Mouse (Mus musculus): ENCODE measurements around the gene Lemd2. TPM values are rescaled to one million over a fixed set of nuclear protein-coding genes. Genes with fewer than 3 reads are reported as not detected.

Gene Lemd2
- polyA plus RNA-seq, 1 experiment from 2014 or later: 18.7 TPM

DNA sequence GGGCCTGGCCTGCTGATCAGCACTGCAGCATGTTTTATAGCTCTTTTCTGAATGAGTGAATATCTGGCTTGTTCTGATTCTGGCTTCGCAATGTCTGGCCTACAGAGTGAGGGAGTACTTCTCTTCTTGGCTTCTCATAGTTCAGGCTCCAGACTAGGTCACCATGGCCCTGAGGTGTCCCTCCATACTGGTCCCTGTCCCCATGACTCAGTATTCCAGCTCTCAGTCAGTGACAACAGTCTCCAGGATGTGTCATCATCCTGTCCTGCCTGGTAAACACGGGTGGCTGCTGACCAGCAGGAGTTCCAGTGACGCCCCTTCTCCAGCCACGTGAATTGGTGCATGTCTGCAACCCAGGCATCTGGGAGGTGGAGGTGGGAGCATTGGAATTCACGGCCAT lies 33.1 kb downstream of the Lemd2 start:
- 73% methylated on average over 5 of the region's 5 CpGs for WGBS
- peaks cover 30% of the 10 kb centered on the region for H3K4me1 ChIP-seq

DNA sequence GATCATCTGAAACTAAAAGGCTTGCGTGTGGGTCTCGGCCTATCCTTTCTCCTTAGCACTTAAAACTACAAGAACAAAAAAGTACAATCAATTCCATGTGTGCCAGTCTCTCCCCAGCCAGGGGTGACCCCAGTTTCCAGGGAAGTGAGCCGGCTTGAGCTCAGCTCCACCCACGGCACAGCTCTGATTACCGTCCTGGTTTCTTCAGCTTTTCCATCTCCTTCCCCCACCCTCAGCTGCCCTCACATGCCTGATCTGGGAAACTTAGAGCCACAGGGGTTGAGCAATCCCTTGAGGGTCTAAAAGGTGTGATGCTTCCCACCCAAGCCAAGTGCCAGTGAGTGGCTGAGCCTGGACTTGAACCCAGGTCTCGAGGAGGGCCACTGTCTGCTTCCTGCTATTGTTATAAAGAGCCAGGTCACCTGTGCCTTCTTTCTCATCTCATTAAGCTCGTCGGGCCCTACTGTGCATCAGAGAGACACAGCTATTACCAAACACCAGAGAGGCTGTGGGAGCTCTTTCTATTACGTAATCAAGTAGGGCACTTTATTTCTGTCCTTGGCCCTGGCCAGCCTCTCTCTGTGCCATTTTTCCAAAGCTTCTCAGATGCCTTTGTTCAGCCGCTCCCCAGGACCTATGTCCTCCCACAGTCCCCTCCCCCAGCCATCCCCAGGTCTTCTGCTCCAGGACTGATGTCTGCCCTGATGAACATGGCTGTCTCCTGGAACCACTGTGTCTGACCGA lies 34.1 kb downstream of the Lemd2 start:
- WGBS: 47% methylated on average over 11 of the region's 11 CpGs
- no peak overlapping the region for H3K4me3 ChIP-seq (replicated peaks)
- no peak overlapping the region for H3K4me2 ChIP-seq (replicated peaks)
- H3K27ac ChIP-seq (replicated peaks): peak overlapping the region; percentile 79
- H3K4me1 ChIP-seq: peaks cover 20% of the 10 kb centered on the region
- no peaks in the 10 kb centered on the region for H3K9me3 ChIP-seq (replicated peaks)
- ATAC-seq (ENCODE audit: insufficient number of reproducible peaks, low FRiP score, low TSS enrichment, low read depth): no peak
- H3K9ac ChIP-seq: no peak overlapping the region
- no peaks in the 10 kb centered on the region for H3K27me3 ChIP-seq
- H3K36me3 ChIP-seq: no peaks in the 10 kb centered on the region

More for the DNA sequence above, 33.1 kb downstream of the Lemd2 start:
- H3K27me3 ChIP-seq: no peaks in the 10 kb centered on the region
- ATAC-seq (ENCODE audit: insufficient number of reproducible peaks, low FRiP score, low TSS enrichment, low read depth): no peak
- no peaks in the 10 kb centered on the region for H3K36me3 ChIP-seq
- H3K9me3 ChIP-seq (replicated peaks): no peaks in the 10 kb centered on the region
- H3K4me2 ChIP-seq (replicated peaks): no peak overlapping the region
- H3K27ac ChIP-seq (replicated peaks): no peak overlapping the region
- no peak overlapping the region for H3K4me3 ChIP-seq (replicated peaks)
- H3K9ac ChIP-seq: no peak overlapping the region

DNA sequence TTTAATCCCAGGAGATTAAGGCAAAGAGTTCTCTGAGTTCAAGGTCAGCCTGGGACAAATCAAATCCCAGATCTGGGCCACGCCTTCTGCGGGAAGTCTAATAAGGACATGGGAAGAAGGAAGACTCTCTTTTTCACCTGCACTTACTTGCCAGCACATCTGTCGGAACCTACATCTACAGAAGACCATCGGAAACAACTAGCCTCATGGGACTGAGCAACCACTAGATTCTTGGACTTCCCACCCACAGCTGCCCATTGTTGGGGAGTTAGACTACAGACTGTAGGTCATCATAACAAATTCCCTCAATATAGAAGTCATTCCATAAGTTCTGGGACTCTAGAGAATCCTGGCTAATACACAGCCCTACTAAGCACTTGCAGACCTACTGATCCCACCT lies 35.7 kb downstream of the Lemd2 start:
- H3K27ac ChIP-seq (replicated peaks): no peak overlapping the region
- H3K9me3 ChIP-seq (replicated peaks): no peaks in the 10 kb centered on the region
- no peak overlapping the region for H3K4me3 ChIP-seq (replicated peaks)
- H3K4me2 ChIP-seq (replicated peaks): no peak overlapping the region
- no peaks in the 10 kb centered on the region for H3K27me3 ChIP-seq
- ATAC-seq (ENCODE audit: insufficient number of reproducible peaks, low FRiP score, low TSS enrichment, low read depth): no peak
- no peaks in the 10 kb centered on the region for H3K36me3 ChIP-seq
- 96% methylated on average over 4 of the region's 4 CpGs for WGBS
- peaks cover 19% of the 10 kb centered on the region for H3K4me1 ChIP-seq
- H3K9ac ChIP-seq: no peak overlapping the region

DNA sequence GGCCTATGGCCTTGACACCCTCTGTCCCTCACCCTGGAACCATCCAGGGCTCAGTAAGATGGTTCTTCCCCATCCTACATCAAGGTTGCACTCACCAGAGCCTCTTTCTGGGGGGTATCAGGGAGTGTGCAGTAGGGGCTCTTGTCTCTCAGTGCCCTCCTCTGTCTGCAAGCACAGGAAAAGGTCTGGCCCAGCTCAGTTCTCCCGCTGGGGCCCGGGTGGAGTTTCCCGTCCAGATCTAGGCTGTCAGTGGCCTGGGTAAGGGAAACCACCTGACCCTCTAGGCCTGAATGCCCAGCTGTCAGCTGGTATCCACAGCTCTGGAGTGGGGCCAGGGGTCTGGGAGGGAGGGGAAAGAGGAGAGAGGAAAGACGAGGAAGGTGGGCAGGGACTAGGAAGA lies 36.7 kb downstream of the Lemd2 start, which contains the start of gene Ip6k3:
Ip6k3 (minus strand) TSS at position 251 of the 400 bp plus-strand sequence.
- Histone ChIP-seq H3K4me1 (peaks cover 19% of the 10 kb centered on the region), H3K9ac (no peak within 1 kb of the TSS), H3K27ac (replicated peaks) (no peak within 1 kb of the TSS), H3K27me3 (no peaks in the 10 kb centered on the region), H3K4me3 (replicated peaks) (no peak within 1 kb of the TSS), H3K36me3 (no peaks in the 10 kb centered on the region), H3K4me2 (replicated peaks) (no peak within 1 kb of the TSS), H3K9me3 (replicated peaks) (no peaks in the 10 kb centered on the region)
- WGBS: 39% methylated on average over 4 of the region's 4 CpGs
- no peak for ATAC-seq (ENCODE audit: insufficient number of reproducible peaks, low FRiP score, low TSS enrichment, low read depth)

DNA sequence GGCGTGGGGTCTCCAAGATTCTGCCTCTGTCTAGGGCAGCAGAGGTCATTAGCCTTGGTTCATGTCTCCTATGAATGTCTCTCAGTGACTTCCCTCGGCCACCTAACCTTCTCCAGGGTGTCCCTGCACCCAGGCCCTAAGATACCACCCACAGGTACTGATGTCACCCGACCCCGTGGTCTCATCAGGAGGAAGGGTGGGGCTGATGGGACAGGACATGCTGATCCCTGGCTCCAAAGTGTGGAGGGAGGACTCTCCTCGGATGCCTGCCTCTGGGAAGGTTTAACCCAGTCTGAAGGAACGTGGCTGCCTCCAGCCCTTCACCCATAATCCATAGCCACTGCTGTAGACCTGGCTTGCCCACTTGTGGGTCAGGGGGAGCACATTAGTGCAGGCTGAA lies 37.4 kb downstream of the Lemd2 start:
- Histone ChIP-seq H3K9me3 (replicated peaks) (no peaks in the 10 kb centered on the region), H3K4me3 (replicated peaks) (no peak overlapping the region), H3K27me3 (no peaks in the 10 kb centered on the region), H3K36me3 (no peaks in the 10 kb centered on the region), H3K4me2 (replicated peaks) (no peak overlapping the region), H3K4me1 (peaks cover 19% of the 10 kb centered on the region), H3K9ac (no peak overlapping the region), H3K27ac (replicated peaks) (no peak overlapping the region)
- WGBS: 66% methylated on average over 6 of the region's 6 CpGs
- no peak for ATAC-seq (ENCODE audit: insufficient number of reproducible peaks, low FRiP score, low TSS enrichment, low read depth)

DNA sequence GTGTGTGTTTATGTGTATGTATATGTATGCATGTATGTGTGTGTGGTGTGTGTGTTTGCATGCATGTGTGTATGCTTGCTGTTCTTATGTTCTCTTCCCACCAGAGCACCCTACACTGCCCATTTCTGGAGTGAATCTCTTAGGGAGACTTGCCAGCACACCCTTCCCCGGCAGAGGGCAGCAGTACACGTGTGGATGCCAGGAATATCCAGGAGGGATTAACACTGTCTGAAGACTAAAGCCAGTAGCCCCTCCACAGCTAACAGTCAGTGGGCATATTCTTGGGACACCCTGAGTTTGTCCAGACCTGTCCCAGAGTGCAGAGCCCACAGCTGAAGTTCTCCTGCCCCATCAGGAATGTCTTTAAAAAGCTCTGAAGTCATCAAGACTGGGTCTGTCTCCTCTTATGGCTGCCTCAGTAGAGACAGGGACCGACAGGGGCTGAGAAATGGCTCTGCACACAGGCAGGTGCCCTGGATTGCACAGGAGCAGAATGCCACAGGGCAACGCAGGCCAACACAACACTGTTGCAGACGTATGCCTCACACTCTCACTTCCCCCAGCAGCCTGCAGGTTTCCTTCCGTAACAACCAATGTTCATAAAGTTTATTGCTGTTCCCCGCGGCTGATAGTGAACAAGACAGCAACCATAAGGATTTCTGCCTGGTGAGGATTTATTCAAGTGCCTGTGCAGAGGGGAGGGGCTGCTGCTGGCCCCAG lies 39.1 kb downstream of the Lemd2 start:
- Histone ChIP-seq H3K9me3 (replicated peaks) (no peaks in the 10 kb centered on the region), H3K4me2 (replicated peaks) (no peak overlapping the region), H3K9ac (no peak overlapping the region), H3K27ac (replicated peaks) (no peak overlapping the region), H3K27me3 (no peaks in the 10 kb centered on the region), H3K36me3 (no peaks in the 10 kb centered on the region), H3K4me1 (peaks cover 19% of the 10 kb centered on the region), H3K4me3 (replicated peaks) (no peak overlapping the region)
- ATAC-seq (ENCODE audit: insufficient number of reproducible peaks, low FRiP score, low TSS enrichment, low read depth): no peak
- 59% methylated on average over 8 of the region's 8 CpGs for WGBS

DNA sequence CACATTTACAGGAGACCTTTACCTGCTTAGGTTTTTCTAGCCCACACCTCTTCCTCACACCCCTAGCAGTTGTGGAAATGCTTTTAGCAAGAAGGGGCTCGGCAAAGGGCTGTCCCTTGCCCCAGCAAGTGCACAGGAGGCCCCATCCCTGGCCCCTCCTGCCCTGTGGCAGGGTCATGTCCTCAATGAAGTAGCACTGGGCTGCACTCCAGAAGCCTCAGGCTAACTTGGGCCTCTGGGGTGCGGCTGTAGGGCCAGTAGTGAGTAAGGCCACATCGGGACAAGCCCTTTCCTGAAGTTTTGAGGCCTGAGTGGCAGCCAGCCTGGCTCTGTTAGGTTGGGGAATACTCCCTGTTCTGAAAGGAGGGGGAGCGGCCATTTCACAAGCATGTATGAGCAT lies 43.4 kb downstream of the Lemd2 start:
- WGBS: 55% methylated on average over 4 of the region's 4 CpGs
- no peak for ATAC-seq (ENCODE audit: insufficient number of reproducible peaks, low FRiP score, low TSS enrichment, low read depth)
- no peak overlapping the region for H3K9ac ChIP-seq
- H3K36me3 ChIP-seq: no peaks in the 10 kb centered on the region
- H3K4me1 ChIP-seq: peaks cover 8% of the 10 kb centered on the region
- H3K27ac ChIP-seq (replicated peaks): no peak overlapping the region
- H3K4me2 ChIP-seq (replicated peaks): no peak overlapping the region
- no peaks in the 10 kb centered on the region for H3K27me3 ChIP-seq
- no peak overlapping the region for H3K4me3 ChIP-seq (replicated peaks)
- H3K9me3 ChIP-seq (replicated peaks): no peaks in the 10 kb centered on the region

DNA sequence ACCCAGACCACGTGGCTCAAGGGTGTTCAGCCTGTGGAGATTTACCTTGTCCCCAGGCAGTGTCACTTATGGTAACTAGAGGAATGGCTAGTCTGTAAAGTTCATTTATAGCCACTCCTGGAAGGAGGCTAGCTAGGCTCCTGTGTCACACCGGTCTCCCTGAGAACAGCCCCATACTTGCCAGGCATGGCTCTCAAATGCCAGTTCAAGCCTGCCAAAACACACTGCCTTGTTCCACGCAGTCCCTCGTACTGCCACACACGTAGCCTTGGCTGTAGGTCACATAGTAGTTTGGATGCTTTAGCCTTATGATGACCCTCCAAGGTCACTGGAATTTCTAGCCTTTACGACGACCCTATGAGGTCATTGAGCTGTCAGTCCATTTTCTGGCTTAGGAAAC lies 45.1 kb downstream of the Lemd2 start:
- Histone ChIP-seq H3K27me3 (no peaks in the 10 kb centered on the region), H3K9me3 (replicated peaks) (no peaks in the 10 kb centered on the region), H3K4me3 (replicated peaks) (no peak overlapping the region), H3K27ac (replicated peaks) (no peak overlapping the region), H3K4me2 (replicated peaks) (no peak overlapping the region), H3K36me3 (no peaks in the 10 kb centered on the region), H3K9ac (no peak overlapping the region), H3K4me1 (peaks cover 25% of the 10 kb centered on the region)
- WGBS: 68% methylated on average over 7 of the region's 7 CpGs
- no peak for ATAC-seq (ENCODE audit: insufficient number of reproducible peaks, low FRiP score, low TSS enrichment, low read depth)

DNA sequence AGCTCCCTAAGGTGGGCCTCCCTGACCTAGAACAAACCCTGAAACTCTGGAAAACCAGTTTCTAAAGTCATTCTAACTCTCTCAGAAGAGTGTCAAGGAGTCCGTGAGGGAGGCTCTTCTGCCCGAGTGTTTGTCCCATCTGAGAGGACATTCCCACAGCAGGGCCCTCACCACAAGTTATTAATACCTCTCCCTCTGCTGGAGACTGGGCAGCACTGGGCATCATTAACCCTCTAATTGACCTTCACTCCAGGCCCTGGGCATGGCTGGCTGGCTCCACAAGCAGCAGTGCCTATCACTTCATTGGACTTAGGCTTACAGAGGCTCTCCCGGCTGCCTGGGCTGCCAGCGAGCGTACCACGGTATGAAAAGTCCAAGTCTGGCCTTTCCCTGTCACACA lies 45.8 kb downstream of the Lemd2 start:
- H3K9me3 ChIP-seq (replicated peaks): no peaks in the 10 kb centered on the region
- H3K4me3 ChIP-seq (replicated peaks): no peak overlapping the region
- H3K4me2 ChIP-seq (replicated peaks): no peak overlapping the region
- no peak overlapping the region for H3K27ac ChIP-seq (replicated peaks)
- WGBS: 77% methylated on average over 6 of the region's 6 CpGs
- no peak for ATAC-seq (ENCODE audit: insufficient number of reproducible peaks, low FRiP score, low TSS enrichment, low read depth)
- H3K36me3 ChIP-seq: no peaks in the 10 kb centered on the region
- no peak overlapping the region for H3K9ac ChIP-seq
- no peaks in the 10 kb centered on the region for H3K27me3 ChIP-seq
- H3K4me1 ChIP-seq: peaks cover 33% of the 10 kb centered on the region

DNA sequence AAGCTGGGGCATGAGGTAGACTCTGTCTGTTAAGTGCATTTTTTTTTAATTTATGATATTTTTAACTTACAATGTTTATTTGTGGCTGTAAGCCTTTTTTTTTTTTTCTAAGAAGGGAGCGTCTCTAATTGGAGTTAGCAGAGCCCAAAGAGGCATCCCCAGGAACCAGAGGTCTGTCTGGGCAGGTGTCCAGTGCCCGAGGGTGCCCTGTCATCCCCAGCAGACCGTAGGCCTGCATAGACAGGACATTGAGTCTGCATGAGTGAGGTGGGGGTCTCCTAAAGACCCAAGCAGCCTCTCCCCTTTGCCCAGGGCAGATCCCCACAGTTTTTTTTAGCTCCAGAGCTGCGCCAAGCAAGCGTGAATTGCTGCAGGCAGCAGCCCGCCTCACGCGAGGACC lies 48.5 kb downstream of the Lemd2 start:
- no peak for ATAC-seq (ENCODE audit: insufficient number of reproducible peaks, low FRiP score, low TSS enrichment, low read depth)
- WGBS: 58% methylated on average over 8 of the region's 8 CpGs

DNA sequence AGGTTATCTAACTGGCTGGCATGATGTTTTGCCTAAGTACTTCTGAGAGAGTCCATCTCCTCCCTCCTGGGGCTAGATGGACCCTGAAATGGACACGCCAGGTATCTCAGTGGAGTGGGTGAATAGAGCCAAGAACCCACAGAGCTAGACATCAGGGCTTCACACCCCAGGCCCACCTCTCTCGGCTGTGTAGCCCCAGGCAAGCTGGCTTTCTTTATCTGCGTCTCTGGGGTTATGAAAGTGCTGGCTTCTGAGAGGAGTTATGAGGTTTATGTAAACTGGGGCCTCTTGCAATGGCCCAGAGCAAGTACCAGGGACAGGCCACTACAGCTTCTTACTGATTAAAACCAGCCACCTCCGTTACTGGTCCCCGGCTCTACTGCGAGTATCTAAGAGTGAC lies 49.4 kb downstream of the Lemd2 start:
- Histone ChIP-seq H3K4me3 (replicated peaks) (no peak overlapping the region), H3K4me2 (replicated peaks) (no peak overlapping the region), H3K4me1 (peaks cover 51% of the 10 kb centered on the region), H3K9ac (no peak overlapping the region), H3K9me3 (replicated peaks) (no peaks in the 10 kb centered on the region), H3K27me3 (no peaks in the 10 kb centered on the region), H3K36me3 (no peaks in the 10 kb centered on the region), H3K27ac (replicated peaks) (peak overlapping the region; percentile 84; the same call in 1 of the 2 replicates)
- 56% methylated on average over 6 of the region's 6 CpGs for whole genome bisulfite sequencing
- no peak for ATAC-seq (ENCODE audit: insufficient number of reproducible peaks, low FRiP score, low TSS enrichment, low read depth)

More for the DNA sequence above, 48.5 kb downstream of the Lemd2 start:
- Histone ChIP-seq H3K36me3 (no peaks in the 10 kb centered on the region), H3K9ac (no peak overlapping the region), H3K4me2 (replicated peaks) (no peak overlapping the region), H3K27me3 (no peaks in the 10 kb centered on the region), H3K4me3 (replicated peaks) (no peak overlapping the region), H3K27ac (replicated peaks) (no peak overlapping the region), H3K4me1 (peaks cover 46% of the 10 kb centered on the region), H3K9me3 (replicated peaks) (no peaks in the 10 kb centered on the region)
